Mouse (Mus musculus) midbrain, embryonic 10.5 days (tissue): ENCODE data around the gene Aqp11. TPM values are rescaled to one million over a fixed set of nuclear protein-coding genes. Genes with fewer than 3 reads are reported as not detected.

Experiments used
- polyA plus RNA-seq: library from polyadenylated mRNA; unstranded; fragments of >200 nt; fragmentation: Nextera tagmentation; extraction: Ambion mirVana; gene quantifications from 2 replicates; pipeline ENCODE4 v1.2.1, GENCODE M21; 2016

Aqp11 gene
- polyA plus RNA-seq, 1 experiment from 2014 or later: 5.7 TPM

Other genes starting within 250 kb of the Aqp11 start
- gene Aamdc, start 158.8 kb downstream of the Aqp11 start, polyA plus RNA-seq: 36.7 and 38.0 TPM in 2 replicates
- 21.3 and 23.6 TPM in 2 replicates for gene Rsf1, start 158.4 kb downstream of the Aqp11 start, polyA plus RNA-seq
- 262 and 299 TPM in 2 replicates for gene Clns1a, start 41.7 kb downstream of the Aqp11 start, polyA plus RNA-seq
- gene Pak1, start 50.3 kb upstream of the Aqp11 start, polyA plus RNA-seq: 70.4 and 90.6 TPM in 2 replicates
- not detected in 2 replicates for gene Gdpd4, start 181.7 kb upstream of the Aqp11 start, polyA plus RNA-seq